Mouse (Mus musculus) heart, embryonic 15.5 days (tissue): ENCODE data around the gene Bfsp1. TPM values are rescaled to one million over a fixed set of nuclear protein-coding genes. Genes with fewer than 3 reads are reported as not detected.

Experiments used
- ATAC-seq: fragments of 200-750 bp; cut with Nextera tagmentation; replicated peaks from 2 replicates; pipeline ENCODE4 v1.8.0; 2017; ENCODE audit warnings: low read depth, moderate TSS enrichment; ENCODE audit not compliant: insufficient number of reproducible peaks, insufficient read depth, low FRiP score
- H3K27ac ChIP-seq: fragments of 300-500 bp; sonication (generic); 2 replicates; pipeline ENCODE4 v1.5.1; 2015; ENCODE audit warnings: mild to moderate bottlenecking, inconsistent platforms
- H3K27me3 ChIP-seq: fragments of 300-500 bp; sonication (generic); 2 replicates; pipeline ENCODE4 v1.6.1; 2015; ENCODE audit warnings: inconsistent platforms
- H3K36me3 ChIP-seq: fragments of 300-500 bp; sonication (generic); 2 replicates; pipeline ENCODE4 v1.6.1; 2015; ENCODE audit warnings: mild to moderate bottlenecking, inconsistent platforms
- H3K4me1 ChIP-seq: fragments of 300-500 bp; sonication (generic); replicated peaks from 2 replicates; pipeline ENCODE4 v1.6.1; 2015; ENCODE audit warnings: inconsistent platforms
- H3K4me2 ChIP-seq: fragments of 300-500 bp; sonication (generic); 2 replicates; pipeline ENCODE4 v1.6.1; 2015; ENCODE audit warnings: inconsistent platforms, mild to moderate bottlenecking, moderate library complexity
- H3K4me3 ChIP-seq: fragments of 300-500 bp; sonication (generic); 2 replicates; pipeline ENCODE4 v1.5.1; 2015; ENCODE audit warnings: mild to moderate bottlenecking, inconsistent platforms
- H3K9ac ChIP-seq: fragments of 300-500 bp; sonication (generic); 2 replicates; pipeline ENCODE4 v1.6.1; 2015; ENCODE audit warnings: mild to moderate bottlenecking, inconsistent platforms
- H3K9me3 ChIP-seq: fragments of 300-500 bp; sonication (generic); replicated peaks from 2 replicates; pipeline ENCODE4 v1.6.1; 2016; ENCODE audit warnings: inconsistent platforms
- WGBS: fragments of 180-500 bp; shearing (Covaris S2); methylation state at CpG from one replicate; pipeline ENCODE4 v1.1.7; 2015; ENCODE audit warnings: mixed read lengths; 5-methylcytosine and 5-hydroxymethylcytosine counted together
- polyA plus RNA-seq: library from polyadenylated mRNA; unstranded; fragments of >200 nt; fragmentation: Nextera tagmentation; extraction: Ambion mirVana; gene quantifications from 2 replicates; pipeline ENCODE4 v1.2.1, GENCODE M21; 2015

Bfsp1 gene
- polyA plus RNA-seq, 1 experiment from 2014 or later = 1.5 TPM

DNA sequence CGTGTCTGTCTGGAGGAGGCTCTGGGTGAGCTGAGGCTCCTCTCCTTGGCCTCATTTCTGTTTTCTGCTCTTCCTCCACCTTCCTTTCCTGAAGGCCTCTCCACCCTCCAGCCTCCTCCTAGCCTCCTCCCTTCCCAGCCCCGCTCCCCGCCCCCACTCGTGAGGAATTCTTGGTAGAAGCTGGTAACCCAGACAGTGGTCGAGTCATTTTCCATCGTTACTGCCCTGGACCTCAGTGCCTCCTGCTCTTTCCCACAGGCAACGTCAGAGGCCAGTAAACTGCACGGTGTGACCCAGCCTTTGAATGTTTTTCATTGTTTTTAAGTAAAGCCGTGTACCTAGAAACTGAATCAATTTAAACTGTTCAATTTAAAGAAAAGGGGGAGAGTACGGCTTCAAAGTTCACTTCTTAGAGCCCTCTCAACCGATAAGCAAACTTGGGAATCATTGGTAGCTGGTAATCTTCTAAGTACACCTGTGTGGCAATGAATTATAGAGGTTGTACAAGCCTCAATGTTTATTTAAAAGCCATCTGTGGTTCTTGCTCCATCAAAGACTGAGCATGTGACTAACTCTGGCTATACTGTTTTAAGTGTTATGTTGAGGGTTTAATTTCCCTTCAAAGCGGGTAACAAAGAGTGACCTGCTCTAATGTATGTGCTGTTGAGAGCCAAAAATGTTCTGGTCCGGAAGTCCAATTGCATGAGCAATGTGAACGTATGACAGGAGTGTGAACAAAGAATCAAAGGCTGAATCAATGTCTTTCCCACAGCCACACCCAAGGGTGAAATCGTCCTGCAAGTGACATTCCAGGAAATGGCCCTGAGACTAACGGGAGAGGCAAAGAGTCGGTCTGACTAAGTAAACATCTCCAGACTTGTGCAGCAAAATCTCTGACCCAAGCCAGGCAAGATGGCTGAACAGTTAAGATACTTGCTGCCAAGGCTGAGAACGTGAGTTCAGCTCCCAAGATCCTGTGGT, 10.4 kb downstream of the Bfsp1 start:
- Histone ChIP-seq H3K36me3 (no peaks in the 10 kb centered on the region), H3K4me2 (no peak overlapping the region), H3K27ac (no peak overlapping the region), H3K9me3 (no peaks in the 10 kb centered on the region), H3K4me3 (no peak overlapping the region), H3K9ac (no peak overlapping the region), H3K4me1 (no peaks in the 10 kb centered on the region; the same call in 1 of the 2 replicates), H3K27me3 (no peaks in the 10 kb centered on the region)
- no peak for ATAC-seq
- WGBS = 60% methylated on average over 18 of the region's 18 CpGs

- Histone ChIP-seq H3K4me2 (no peak overlapping the region), H3K27ac (0 out of 2 replicates have a peak overlapping the region, but pooled peaks have one; percentile 4), H3K27me3 (no peaks in the 10 kb centered on the region), H3K4me1 (peaks cover 9% of the 10 kb centered on the region), H3K36me3 (no peaks in the 10 kb centered on the region), H3K9me3 (no peaks in the 10 kb centered on the region), H3K4me3 (no peak overlapping the region), H3K9ac (no peak overlapping the region)
- no peak for ATAC-seq
- 63% methylated on average over 12 of the region's 12 CpGs for WGBS
Measured at GRCm38 (mm10) chr2:143851354-143852221, 11.4 kb downstream of the Bfsp1 start.

- Histone ChIP-seq H3K4me3 (no peak overlapping the region), H3K27me3 (no peaks in the 10 kb centered on the region), H3K4me1 (peaks cover 10% of the 10 kb centered on the region), H3K27ac (no peak overlapping the region), H3K36me3 (no peaks in the 10 kb centered on the region), H3K9me3 (no peaks in the 10 kb centered on the region), H3K9ac (no peak overlapping the region), H3K4me2 (no peak overlapping the region)
- no peak for ATAC-seq
- 45% methylated on average over 3 of the region's 3 CpGs for WGBS
Measured at GRCm38 (mm10) chr2:143847291-143847690, 15.7 kb downstream of the Bfsp1 start.

DNA sequence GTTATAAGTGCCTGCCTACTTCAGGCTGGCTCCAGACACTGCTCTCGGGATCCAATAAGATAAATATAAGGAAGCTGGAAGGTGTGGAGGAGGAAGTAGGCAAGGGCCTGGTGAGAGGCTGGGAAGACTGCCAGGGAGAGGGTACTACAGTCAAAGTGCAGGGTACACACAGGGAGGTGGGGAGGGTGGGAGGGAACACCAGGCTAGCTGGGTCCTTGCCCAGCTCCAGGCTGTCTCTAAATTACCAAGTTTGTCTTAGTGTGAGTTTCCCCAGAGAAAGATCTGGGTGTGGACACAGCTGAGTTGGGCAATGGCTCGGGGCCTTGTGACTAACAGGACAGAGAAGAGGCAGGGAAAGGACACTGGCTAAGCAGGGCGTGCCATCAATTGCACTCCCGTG, 16.2 kb downstream of the Bfsp1 start:
- H3K27ac ChIP-seq = no peak overlapping the region
- WGBS = 53% methylated on average over 4 of the region's 4 CpGs
- ATAC-seq = peak; percentile 47

DNA sequence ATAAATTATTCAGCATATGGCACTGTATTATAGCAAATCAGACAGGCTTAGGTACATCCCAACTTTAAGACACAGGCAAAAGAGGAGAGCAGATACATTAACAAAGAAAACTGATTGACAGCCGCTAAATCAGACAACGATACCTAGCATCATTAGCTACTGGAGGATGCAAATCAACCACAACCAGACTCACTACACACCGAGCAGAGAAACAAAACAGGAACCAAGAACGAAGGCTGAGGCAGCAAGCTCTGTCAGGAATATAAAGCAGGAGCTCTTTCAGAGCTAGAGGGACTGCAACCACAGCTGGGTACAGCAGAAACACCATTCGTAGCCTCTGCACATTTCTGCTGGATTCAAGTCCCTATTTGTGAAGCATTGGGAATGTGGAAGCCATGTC, 18.2 kb downstream of the Bfsp1 start:
- no peak overlapping the region for H3K27ac ChIP-seq
- H3K4me2 ChIP-seq = no peak overlapping the region
- no peak overlapping the region for H3K9ac ChIP-seq
- H3K4me1 ChIP-seq = peaks cover 10% of the 10 kb centered on the region
- no peaks in the 10 kb centered on the region for H3K9me3 ChIP-seq
- no peaks in the 10 kb centered on the region for H3K36me3 ChIP-seq
- ATAC-seq = no peak
- WGBS = 79% methylated on average over 5 of the region's 5 CpGs
- no peaks in the 10 kb centered on the region for H3K27me3 ChIP-seq
- H3K4me3 ChIP-seq = no peak overlapping the region

More for the DNA sequence above, 16.2 kb downstream of the Bfsp1 start:
- no peak overlapping the region for H3K9ac ChIP-seq
- H3K4me3 ChIP-seq = no peak overlapping the region
- H3K4me2 ChIP-seq = no peak overlapping the region
- H3K36me3 ChIP-seq = no peaks in the 10 kb centered on the region
- H3K9me3 ChIP-seq = no peaks in the 10 kb centered on the region
- H3K4me1 ChIP-seq = peaks cover 10% of the 10 kb centered on the region
- H3K27me3 ChIP-seq = no peaks in the 10 kb centered on the region

DNA sequence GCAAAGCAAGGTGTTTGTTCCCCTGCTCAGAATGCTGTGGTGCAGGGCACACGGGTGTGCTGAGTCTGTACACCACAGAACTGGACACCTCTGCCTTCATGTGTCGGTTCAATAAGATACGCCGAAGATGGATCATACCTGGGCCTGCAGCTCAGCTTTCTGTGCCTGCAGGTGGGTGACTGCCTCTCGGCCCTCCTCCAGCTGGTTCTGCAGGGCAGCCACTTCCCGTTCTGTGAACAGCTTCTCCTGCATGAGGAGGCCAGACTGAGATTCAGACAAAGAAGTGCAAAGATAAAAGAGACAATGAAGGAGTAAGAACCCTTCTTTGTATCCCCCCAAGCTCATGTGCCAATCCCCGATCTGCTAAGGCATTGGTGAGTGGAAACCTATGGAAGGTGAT, 21.4 kb downstream of the Bfsp1 start:
- no peak for ATAC-seq
- 80% methylated on average over 7 of the region's 7 CpGs for WGBS
- Histone ChIP-seq H3K4me3 (no peak overlapping the region), H3K36me3 (no peaks in the 10 kb centered on the region), H3K4me1 (peaks cover 7% of the 10 kb centered on the region; the same call in 1 of the 2 replicates), H3K27ac (no peak overlapping the region), H3K9me3 (no peaks in the 10 kb centered on the region), H3K4me2 (no peak overlapping the region), H3K9ac (no peak overlapping the region), H3K27me3 (no peaks in the 10 kb centered on the region)

DNA sequence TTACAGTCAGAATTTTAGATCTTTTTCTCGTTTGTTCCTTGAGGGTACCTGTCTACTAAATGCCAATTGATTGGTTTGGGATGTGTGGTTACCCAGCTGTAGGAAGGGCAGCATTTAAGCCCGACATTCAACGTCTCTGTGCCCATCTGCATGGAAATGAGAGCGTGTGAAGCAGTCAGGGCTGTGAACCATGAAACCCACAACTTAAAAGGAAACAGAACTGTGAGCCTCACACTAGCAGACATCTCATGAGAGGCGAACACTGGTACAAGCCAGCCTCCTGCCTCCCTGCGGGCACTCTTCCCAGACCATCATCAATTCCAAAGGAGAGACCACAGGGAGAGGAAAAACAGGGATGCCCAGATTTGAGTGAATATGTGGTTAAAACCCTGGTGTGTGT, 22.1 kb downstream of the Bfsp1 start:
- H3K4me2 ChIP-seq = no peak overlapping the region
- ATAC-seq = no peak
- H3K27me3 ChIP-seq = no peaks in the 10 kb centered on the region
- H3K9ac ChIP-seq = no peak overlapping the region
- H3K27ac ChIP-seq = no peak overlapping the region
- no peaks in the 10 kb centered on the region for H3K36me3 ChIP-seq
- peaks cover 6% of the 10 kb centered on the region; the same call in 1 of the 2 replicates for H3K4me1 ChIP-seq
- WGBS = 82% methylated on average over 6 of the region's 6 CpGs
- H3K4me3 ChIP-seq = no peak overlapping the region
- H3K9me3 ChIP-seq = no peaks in the 10 kb centered on the region

DNA sequence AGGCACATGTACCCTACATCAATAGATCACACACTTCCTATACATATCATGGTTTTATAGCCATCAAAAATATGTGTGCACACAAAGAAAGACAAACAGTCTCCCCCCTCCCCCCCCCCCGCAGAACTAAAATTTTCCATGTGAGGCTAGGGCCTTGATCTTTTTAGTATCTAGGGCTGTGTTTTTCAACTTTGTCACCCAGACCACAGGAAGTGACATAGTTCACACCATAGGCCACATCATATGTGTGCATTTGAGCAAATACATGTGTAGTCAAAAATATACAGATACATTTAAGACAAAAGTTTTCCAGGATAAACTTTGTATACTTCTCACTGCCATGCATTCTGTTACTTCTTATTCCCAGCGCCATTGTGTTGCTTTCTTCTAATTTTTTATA, 23.5 kb downstream of the Bfsp1 start:
- Histone ChIP-seq H3K27ac (no peak overlapping the region), H3K36me3 (no peaks in the 10 kb centered on the region), H3K4me3 (no peak overlapping the region), H3K9me3 (no peaks in the 10 kb centered on the region), H3K4me1 (peaks cover 6% of the 10 kb centered on the region; the same call in 1 of the 2 replicates), H3K27me3 (no peaks in the 10 kb centered on the region), H3K9ac (no peak overlapping the region), H3K4me2 (no peak overlapping the region)
- ATAC-seq = no peak
- whole genome bisulfite sequencing = 89% methylated on average over 2 of the region's 2 CpGs

- 34% methylated on average over 5 of the region's 5 CpGs for WGBS
- peaks cover 6% of the 10 kb centered on the region; the same call in 1 of the 2 replicates for H3K4me1 ChIP-seq
Measured at GRCm38 (mm10) chr2:143838698-143839097, 24.3 kb downstream of the Bfsp1 start.

GRCm38 (mm10) chr2:143837291-143837701, 25.7 kb downstream of the Bfsp1 start:
- ATAC-seq = no peak
- H3K9ac ChIP-seq = no peak overlapping the region
- H3K4me3 ChIP-seq = peak overlapping the region; percentile 37

More at GRCm38 (mm10) chr2:143838698-143839097, 24.3 kb downstream of the Bfsp1 start:
- no peaks in the 10 kb centered on the region for H3K36me3 ChIP-seq
- H3K27ac ChIP-seq = no peak overlapping the region
- no peaks in the 10 kb centered on the region for H3K9me3 ChIP-seq
- H3K4me3 ChIP-seq = no peak overlapping the region
- H3K27me3 ChIP-seq = no peaks in the 10 kb centered on the region
- ATAC-seq = 0 out of 2 replicates have a peak, but pooled peaks have one; percentile 63
- H3K9ac ChIP-seq = no peak overlapping the region
- no peak overlapping the region for H3K4me2 ChIP-seq

GRCm38 (mm10) chr2:143835820-143836219, 27.2 kb downstream of the Bfsp1 start:
- no peaks in the 10 kb centered on the region for H3K36me3 ChIP-seq
- H3K9me3 ChIP-seq = no peaks in the 10 kb centered on the region
- no peaks in the 10 kb centered on the region for H3K27me3 ChIP-seq
- no peak overlapping the region for H3K4me2 ChIP-seq
- H3K4me3 ChIP-seq = no peak overlapping the region
- H3K27ac ChIP-seq = no peak overlapping the region
- no peak for ATAC-seq
- 81% methylated on average over 7 of the region's 7 CpGs for WGBS
- H3K4me1 ChIP-seq = peaks cover 6% of the 10 kb centered on the region; the same call in 1 of the 2 replicates
- no peak overlapping the region for H3K9ac ChIP-seq

More at GRCm38 (mm10) chr2:143837291-143837701, 25.7 kb downstream of the Bfsp1 start:
- H3K27me3 ChIP-seq = no peaks in the 10 kb centered on the region
- no peaks in the 10 kb centered on the region for H3K36me3 ChIP-seq
- H3K4me1 ChIP-seq = peaks cover 6% of the 10 kb centered on the region; the same call in 1 of the 2 replicates
- H3K27ac ChIP-seq = no peak overlapping the region
- no peaks in the 10 kb centered on the region for H3K9me3 ChIP-seq
- H3K4me2 ChIP-seq = peak overlapping the region; percentile 65
- WGBS = under 1% methylated on average over 8 of the region's 8 CpGs
